Mouse (Mus musculus): ENCODE results near the gene C4b.
"Not testable (repeated sequence)": the region's sequence is repeated elsewhere in the genome, so short reads cannot be mapped to it uniquely, and the experiment has no call there.

Gene C4b

DNA sequence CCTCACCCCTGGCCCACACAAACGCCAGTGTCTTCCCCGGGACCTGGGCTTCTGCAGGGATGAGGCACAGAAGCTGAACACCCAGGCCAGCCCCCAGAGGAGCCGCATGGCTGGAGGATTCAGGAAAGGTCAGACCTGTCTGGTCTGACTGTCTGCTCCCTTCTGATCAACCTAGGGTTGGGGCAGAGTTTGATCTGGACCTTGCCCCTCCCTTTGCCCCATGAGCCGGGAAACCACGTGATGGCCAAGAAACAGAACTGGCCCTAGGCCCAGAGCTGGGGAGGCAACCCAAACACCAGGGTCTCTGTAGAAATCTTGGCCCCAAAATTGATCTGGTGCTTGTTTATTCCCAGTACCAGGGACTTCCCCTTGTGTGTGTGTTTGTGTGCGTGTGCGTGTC lies at the start of gene C4b:
TSS of gene C4b (minus strand) at position 164 of the 400 bp plus-strand sequence.
- DNase-seq (ENCODE audit: extremely low read depth, low read depth, low spot score), result no peak

DNA sequence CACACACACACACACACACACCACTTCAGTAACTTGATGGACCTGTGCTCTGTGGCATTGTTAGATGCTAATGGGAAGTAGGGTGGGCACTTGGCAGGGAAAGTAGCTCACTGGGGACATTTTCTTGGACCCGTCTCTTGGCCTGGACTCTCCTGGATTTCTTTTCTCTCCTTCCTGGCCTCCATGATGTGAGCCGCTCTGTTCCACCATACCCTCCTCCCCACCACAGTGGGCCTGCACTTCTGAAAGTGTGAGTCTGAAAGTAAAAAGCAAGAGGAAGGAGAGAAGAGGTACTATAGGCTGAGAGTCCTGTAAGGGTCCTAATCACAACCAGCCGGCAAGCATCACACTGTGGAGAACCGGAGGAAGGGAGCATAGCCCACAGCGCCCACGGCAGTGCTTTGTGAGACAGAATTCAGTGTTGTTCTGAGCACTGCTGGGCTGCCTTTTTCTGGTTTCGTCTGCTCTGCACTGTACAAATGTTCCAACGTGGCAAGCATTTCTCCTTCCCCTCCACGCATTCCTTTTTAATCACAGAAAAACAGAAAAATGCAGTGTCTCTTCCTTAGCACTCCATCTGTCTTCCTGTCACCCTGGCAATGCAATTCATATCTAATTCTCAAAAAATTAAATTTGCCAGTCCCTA lies 34.1 kb upstream of the C4b start:
- no peak for DNase-seq (ENCODE audit: extremely low read depth, low read depth, low spot score)

DNA sequence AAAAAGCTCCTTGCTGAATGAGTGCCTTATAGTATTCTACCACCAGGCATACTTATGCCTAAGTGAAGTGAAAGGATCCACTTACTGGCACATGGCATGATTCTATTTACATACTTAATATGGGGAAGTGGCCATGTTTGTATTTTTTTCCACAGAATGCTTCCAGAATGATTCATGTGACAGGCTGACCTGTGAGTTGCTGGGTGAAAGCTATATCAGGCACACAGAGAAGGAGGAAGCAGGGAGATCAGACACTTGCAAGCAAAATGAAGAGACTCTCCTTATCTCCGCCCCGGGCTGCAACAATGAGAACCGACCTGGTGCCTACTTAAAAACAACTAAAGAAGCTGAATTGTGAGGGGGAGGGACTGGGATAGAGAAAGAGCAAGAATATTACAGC lies 17.8 kb upstream of the C4b start:
- DNase-seq (ENCODE audit: extremely low read depth, low read depth, low spot score), result no peak

DNA sequence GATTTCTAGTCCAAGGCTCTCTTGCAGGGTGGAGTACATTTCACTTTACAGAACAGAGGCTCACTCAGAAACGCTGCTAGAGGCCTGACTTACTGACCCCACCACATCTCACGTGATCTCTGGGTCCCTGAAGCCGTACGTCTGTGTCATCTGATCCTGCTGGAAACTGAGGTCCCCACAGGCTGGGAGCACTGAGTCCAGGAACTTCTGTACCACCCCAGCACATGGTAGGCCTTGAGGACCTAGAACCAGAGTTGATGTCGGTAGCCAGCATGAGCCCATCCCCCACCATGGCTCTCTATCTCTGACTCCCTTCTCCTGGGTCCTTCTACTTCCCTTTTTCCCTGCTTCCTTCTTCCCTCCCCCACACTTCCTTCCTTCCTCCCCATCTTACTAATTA lies 2.8 kb upstream of the C4b start:
- DNase-seq (ENCODE audit: extremely low read depth, low read depth, low spot score), result no peak

DNA sequence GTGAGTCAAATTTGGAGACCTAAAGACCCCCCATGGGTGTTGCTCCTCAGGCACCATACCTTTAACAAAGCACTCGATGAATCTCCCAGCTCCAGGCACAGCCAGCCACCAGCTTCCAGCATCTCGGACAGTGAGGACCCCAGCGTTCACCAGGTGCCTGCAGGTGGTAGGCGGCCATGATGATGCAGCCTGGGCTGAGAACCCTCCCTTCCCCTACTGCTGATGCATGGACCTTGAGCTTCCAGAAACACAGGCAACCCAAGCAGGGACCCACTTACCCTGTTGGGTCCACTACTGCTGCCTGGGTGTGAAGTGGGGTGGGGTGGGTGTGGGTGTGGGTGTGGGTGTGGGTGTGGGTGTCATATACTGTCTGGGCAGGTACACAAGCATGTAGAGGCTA lies 1.5 kb upstream of the C4b start:
- not testable (repeated sequence) for DNase-seq (ENCODE audit: extremely low read depth, low read depth, low spot score)

DNA sequence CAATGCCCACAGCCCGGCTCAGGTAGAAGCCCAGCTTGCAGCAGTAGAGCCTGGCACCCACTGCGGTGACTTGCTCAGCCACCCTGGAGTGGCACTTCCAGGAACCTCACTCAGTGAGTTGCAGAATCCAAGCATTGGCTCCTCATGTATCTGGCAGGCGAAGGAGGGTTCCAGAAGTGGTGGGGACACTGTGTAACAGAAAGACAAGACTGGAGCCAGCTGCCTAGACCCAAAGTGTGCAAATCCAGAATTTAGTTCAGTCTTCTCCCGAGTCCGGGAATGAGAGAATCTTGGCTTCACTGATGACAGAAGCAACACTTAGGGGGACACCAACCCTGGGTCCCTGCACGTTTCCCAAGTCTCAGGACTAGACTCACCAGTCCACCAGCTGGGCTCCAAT lies 929 bp upstream of the C4b start:
- not testable (repeated sequence) for DNase-seq (ENCODE audit: extremely low read depth, low read depth, low spot score)

DNA sequence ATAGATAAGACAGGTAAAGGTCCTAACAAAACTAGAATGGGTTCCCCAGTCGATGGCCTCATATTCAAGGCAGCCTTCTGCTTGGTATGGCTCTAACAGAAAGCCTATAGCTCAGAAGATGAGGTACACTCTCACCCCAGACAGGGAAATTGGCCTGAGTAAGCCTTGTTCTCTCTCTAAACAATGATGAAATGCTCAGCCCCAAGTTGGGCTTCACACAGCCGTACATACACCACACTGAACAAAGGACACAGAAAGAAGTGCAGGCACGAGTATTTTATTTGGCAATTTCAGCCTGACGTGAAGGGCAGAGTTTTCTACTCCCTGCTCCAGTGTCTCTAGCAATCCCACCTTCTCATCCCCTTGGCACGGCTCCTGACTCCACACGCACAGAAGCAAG lies 524 bp upstream of the C4b start:
- DNase-seq (ENCODE audit: extremely low read depth, low read depth, low spot score), result no peak

DNA sequence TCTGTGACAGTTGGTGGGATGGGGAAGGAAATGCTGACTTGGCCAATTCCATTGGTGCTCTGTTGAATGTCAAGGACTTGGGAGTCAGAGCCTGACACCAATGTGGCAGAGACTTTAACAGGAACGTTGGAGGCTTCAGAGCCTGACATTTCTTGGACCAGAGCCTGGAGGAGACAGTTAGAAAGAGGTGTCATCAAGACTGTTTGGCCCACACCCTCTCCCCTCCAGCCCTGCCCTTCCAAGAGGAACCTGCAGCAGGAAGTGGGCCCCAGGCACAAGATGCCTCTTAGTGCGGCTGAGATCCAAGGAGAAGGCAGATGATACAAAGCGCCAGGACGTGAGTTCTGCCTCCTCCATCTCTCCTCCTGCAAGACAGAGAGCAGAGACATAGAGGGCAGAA lies 3.4 kb downstream of the C4b start:
- DNase-seq (ENCODE audit: extremely low read depth, low read depth, low spot score), result no peak

DNA sequence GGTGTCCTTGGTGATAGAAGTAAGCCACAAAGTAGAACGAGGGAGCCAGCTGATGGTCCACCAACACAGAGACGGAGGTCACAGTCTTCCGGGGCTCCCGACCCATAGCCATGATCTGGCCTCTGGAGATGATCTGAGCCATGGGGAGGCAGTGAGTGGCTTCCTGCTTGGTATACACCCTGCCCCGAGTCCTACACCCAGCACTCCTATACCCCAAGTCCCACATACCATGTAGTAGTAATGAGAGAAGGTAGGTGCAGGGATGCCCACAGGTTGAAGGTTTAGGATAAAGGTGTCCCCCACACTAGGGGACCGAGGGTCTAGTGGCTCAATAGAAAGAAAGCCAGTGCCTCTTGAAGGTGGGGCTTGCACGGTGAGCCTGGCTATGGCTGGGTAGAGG lies 4.0 kb downstream of the C4b start:
- DNase-seq (ENCODE audit: extremely low read depth, low read depth, low spot score), result not testable (repeated sequence)

DNA sequence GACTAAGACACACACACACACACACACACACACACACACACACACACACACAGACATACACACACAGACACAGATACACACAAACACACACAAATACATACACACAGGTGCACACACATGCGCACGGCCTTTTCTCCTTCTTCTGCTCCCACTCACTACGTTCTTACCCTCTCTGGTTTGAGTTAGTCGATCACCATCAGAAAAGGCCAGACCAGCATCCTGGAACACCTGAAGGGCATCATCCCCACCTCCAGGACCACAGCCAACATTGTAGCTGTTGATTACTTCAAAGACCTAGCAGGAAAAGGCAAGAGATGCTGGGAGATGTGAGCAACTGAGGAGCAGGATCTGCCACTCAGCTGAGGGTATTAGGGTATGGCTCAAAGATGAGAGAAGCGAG lies 6.2 kb downstream of the C4b start:
- not testable (repeated sequence) for DNase-seq (ENCODE audit: extremely low read depth, low read depth, low spot score)

DNA sequence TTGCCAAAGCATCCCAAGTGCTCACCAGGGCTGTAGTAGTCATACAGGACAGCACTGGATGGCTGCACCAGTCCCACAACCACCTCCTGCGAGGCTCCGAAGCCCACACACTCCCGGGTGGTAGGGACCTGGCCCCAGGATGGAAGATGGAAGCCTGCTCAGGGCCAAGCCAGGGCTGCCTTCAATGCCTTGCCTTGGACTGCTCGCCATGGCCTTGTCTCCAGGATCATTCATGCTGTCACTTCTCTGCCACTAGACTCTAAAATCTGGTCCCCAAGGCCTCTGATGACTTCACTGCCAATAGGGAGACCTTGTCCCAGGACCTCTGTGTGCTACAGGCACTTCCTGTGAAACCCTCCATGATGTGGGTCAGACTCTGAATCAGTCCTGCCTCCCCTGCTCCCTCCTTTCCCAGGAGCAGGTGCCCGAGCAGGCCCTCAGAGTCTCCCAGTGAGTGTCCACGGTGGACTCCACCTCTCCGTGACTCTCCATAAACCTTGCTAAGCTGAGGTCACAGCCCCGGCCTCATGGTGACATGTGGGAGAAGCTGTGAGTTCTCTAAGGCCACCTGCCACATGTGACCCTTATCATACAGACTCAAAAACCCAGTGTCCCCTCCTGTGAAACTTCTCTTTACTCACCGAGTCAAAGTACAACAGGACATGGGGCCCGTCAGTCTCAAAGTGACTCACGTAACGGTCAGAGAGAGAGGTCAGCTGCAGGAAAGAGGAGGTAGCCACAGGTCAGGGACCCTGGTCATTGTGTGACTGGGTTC lies 13.7 kb downstream of the C4b start:
- not testable (repeated sequence) for DNase-seq (ENCODE audit: extremely low read depth, low read depth, low spot score)

DNA sequence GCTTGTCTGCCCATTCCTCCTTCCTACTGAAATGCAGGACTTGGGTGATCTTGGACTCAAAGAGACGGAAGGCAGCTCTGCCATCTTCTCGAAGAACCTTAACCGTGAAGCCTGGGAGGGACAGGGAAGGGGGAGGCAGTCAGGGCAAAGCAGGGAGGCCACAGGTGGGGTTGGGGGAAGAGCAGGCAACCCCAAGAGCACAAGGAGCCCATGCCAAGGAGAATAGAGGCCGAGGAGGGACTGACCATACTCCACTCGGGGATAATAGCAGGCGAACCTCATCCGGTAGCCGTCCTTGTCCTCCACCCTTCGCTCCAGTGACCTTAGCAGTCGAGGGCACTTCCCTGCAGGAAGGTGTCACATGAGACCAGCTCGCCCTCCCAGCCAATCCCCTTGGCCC lies 14.5 kb downstream of the C4b start:
- DNase-seq (ENCODE audit: extremely low read depth, low read depth, low spot score), result not testable (repeated sequence)

DNA sequence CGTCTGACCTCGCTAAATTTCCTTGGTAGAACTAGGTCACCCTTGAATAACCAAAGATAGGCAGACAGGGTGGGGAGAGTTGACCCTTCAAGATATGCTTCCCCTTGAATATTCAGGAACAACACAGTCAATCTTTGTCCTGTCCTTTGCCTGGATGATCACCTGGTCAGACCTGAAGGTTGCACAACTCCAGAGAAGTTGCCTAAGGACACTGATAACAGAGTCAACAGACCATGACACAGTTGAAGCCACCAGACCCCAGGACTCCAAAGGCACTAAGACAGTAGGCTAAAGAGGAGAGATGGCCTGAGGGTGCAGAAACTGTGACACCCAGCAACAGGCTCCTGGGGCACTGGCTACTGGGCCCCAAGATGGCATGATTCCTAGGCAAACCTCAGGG lies 15.8 kb downstream of the C4b start:
- DNase-seq (ENCODE audit: extremely low read depth, low read depth, low spot score), result no peak

DNA sequence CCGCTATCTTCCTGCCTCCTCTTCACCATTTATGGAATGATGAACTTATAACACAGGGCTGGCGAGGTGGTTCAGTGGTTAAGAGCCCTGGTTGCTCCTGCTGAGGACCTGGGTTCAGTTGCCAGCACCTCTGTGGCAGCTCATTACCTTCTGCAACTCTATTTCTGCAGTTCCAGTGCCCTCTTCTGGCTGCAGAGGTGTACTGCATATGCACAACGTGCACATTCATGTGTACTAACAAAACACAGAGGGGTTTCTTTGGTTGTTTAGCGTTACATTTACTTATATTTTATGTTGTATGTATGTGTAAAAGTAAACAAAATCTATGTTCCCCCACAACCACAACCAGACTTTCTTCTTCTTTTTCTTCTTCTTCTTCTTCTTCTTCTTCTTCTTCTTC lies 20.6 kb downstream of the C4b start:
- no peak for DNase-seq (ENCODE audit: extremely low read depth, low read depth, low spot score)

DNA sequence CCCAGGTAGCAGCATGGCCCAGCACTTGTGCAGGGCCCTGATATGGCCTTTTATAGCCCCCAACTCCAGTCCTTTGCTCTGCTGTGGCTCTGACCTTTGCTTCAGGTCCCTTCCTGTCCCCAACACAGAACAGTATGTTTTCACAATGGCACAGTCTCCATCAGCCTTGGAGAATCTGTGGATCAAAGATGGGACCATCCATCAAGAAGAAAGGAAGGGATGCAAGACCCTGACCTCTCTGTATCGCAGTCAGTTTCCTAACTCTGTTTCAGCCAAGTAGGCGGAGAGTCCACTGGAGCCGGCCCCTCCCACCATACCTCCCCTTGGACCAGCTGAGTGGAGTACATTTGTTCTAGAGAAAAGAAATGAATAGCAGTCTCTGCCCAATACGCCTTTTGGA lies 21.4 kb downstream of the C4b start:
- not testable (repeated sequence) for DNase-seq (ENCODE audit: extremely low read depth, low read depth, low spot score)

DNA sequence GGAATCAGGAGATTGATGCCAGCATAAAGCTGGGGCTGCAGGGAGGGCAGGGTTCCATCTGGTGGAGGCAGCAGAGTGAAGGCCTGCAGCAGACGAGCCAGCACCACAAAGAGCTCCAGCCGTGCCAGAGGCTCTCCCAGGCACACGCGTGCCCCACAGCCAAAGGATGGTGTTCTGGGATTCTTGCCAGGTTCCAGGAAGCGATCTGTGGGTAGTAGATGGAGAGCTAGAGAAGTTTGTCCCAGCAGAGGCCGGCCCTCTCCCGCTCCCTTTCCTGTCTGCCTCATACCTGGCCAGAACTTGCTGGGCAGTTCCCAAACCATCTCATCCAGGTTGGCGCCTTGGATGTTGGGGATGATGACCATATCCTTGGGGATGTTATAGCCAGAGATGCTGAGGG lies 23.8 kb downstream of the C4b start:
- DNase-seq (ENCODE audit: extremely low read depth, low read depth, low spot score), result not testable (repeated sequence)

DNA sequence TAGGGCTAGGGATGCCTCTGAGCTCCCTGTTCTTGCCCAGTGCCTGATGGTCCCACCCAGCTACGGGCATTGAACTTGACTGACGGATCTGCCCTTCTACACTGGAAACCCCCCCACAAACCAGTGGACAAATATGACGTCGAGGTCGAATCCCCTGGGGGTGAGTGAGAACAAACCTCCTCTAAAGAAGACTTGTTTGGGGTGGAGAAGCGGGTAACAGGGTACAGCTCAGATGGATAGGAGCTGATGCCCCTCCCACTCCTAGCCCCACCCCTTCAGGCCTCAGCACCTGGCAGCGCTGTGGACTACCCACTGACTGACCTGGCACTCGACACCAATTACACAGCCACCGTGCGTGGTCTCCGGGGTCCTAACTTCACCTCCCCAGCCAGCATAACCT lies 26.3 kb downstream of the C4b start:
- DNase-seq (ENCODE audit: extremely low read depth, low read depth, low spot score), result no peak

DNA sequence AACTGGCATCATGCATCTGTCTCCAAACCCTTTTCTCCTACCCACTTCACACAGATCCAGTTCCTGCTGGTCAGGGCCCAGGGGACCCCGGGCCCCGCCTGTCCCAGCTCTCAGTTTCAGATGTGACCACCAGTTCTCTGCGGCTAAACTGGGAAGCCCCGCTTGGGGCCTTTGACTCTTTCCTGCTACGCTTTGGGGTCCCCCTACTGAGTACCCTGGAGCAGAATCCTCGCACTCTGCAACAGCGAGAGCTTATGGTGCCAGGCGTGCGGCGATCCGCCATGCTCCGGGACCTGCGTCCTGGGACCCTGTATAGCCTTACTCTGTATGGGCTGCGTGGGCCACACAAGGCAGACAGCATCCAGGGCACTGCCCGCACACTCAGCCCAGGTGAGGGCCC lies 27.4 kb downstream of the C4b start:
- DNase-seq (ENCODE audit: extremely low read depth, low read depth, low spot score), result no peak

DNA sequence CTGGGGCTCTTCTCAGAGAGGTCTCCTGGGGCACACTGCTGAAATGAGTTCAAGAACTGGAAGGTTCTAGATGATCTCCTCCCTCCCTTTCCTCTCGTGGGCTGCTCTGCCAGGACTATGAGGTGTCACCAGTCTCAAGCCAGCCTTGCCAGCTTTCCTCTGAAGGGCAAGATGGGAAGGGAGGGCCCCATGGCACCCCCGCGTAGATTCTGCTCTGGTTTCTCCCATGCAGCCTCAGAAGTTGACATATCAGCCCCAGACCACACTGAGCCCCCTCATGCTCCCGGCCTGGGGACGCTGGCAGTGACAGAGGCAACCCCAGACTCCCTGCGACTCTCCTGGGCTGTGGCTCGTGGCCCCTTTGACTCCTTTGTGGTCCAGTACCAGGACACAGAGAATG lies 28.2 kb downstream of the C4b start:
- not testable (repeated sequence) for DNase-seq (ENCODE audit: extremely low read depth, low read depth, low spot score)

DNA sequence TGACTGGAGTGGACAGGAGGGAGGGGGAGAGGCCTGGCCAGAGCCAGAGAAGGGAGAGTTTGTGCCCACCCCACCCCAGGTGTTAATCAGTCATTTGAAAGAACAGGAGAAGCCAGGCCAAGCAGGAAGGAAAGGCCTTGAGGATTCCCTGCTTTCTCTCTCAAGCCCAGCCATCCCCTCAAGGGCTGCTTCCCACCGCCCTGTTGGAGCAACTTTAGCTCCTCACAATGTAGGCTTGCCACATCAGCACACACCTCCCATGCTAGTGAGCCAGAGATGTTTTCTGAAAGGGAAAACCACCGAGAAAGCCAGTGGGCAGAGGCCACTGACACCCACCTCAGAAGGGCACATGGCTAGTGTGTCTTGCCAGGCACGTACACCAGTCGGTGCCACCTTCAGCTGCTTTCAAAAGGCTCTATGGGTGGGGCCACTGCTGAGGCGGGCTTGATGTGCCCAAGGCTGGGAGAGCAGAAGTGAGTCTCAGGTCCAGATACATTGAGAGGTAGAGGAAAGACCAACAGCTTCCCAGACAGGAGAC lies 28.7 kb downstream of the C4b start:
- DNase-seq (ENCODE audit: extremely low read depth, low read depth, low spot score), result not testable (repeated sequence)

DNA sequence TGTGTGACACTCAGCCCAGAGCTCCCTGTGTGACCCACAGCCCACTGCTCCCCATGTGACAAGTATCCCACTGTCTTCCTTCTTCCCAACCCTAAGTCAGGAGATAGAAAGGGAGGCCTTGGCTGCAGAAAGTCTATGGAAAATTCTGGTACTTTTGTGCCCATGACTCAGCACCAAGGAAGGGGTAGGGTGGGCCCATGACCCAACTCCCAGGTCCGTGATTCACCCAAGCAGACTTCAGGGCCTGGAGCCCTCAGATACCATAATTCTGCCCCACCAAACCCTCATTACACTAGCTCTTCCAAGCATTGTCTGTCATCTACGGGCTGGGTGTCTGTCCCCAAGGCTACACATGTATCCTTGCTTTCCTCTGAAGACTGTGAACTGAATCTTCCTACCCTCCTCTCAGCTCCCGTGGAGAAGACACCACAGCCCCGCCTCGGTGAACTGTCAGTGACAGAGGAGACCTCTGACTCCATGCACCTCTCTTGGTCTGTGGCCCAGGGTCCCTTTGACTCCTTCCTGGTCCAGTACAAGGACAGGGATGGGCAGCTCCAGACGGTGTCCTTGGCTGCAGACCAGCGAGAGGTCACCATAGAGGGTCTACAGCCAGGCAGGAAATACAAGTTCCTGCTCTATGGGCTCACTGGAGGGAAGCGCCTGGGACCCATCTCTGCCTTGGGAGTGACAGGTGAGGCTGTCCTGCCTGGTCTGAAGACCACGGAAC lies 29.3 kb downstream of the C4b start:
- DNase-seq (ENCODE audit: extremely low read depth, low read depth, low spot score), result not testable (repeated sequence)

DNA sequence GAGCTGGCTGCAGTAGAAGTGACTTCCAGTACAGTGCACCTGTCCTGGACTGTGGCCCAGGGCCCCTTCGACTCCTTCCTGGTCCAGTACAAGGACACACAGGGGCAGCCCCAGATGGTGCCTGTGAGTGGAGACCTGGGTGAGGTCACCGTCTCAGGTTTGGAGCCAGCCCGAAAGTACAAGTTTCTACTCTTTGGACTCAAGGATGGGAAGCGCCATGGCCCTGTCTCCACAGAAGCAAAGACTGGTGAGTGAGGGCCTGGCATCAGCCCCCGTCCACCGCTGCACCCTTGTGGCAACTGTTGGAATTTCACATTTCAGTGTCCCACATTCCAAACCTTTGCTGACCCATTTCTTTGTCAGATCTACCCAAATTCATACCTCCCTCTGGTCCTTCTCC lies 30.7 kb downstream of the C4b start:
- no peak for DNase-seq (ENCODE audit: extremely low read depth, low read depth, low spot score)

Measured in fat pad, adult 2 months (tissue).